Mouse (Mus musculus) lung, embryonic 14.5 days (tissue): ENCODE measurements around the gene Trrap. TPM values are rescaled to one million over a fixed set of nuclear protein-coding genes. Genes with fewer than 3 reads are reported as not detected.
"Not testable (repeated sequence)": the region's sequence is repeated elsewhere in the genome, so short reads cannot be mapped to it uniquely, and the experiment has no call there.

ENCODE experiments used
- ATAC-seq: fragments of 200-750 bp; cut with Nextera tagmentation; 2 replicates; pipeline ENCODE4 v1.8.0; 2017; ENCODE audit warnings: mild to moderate bottlenecking, moderate TSS enrichment, moderate library complexity; ENCODE audit not compliant: insufficient read depth
- DNase-seq: peaks from one replicate; pipeline ENCODE4 v3.0.0-alpha.2; 2015
- H3K27ac ChIP-seq: fragments of 300-500 bp; sonication (generic); 2 replicates; pipeline ENCODE4 v1.5.1; 2014; ENCODE audit warnings: low read depth, mild to moderate bottlenecking, moderate library complexity
- H3K27me3 ChIP-seq: fragments of 300-500 bp; sonication (generic); 2 replicates; pipeline ENCODE4 v1.6.1; 2014; ENCODE audit warnings: low read length, control low read depth; ENCODE audit not compliant: insufficient read depth
- H3K36me3 ChIP-seq: fragments of 300-500 bp; sonication (generic); 2 replicates; pipeline ENCODE4 v1.6.1; 2014; ENCODE audit warnings: control low read depth; ENCODE audit not compliant: insufficient read depth
- H3K4me1 ChIP-seq: fragments of 300-500 bp; sonication (generic); 2 replicates; pipeline ENCODE4 v1.6.1; 2014; ENCODE audit warnings: antibody characterized with exemption, control low read depth; ENCODE audit not compliant: insufficient read depth
- H3K4me2 ChIP-seq: fragments of 300-500 bp; sonication (generic); 2 replicates; pipeline ENCODE4 v1.6.1; 2014; ENCODE audit warnings: mild to moderate bottlenecking
- H3K4me3 ChIP-seq: fragments of 300-500 bp; sonication (generic); 2 replicates; pipeline ENCODE4 v1.5.1; 2014; ENCODE audit warnings: low read depth, low read length
- H3K9ac ChIP-seq: fragments of 300-500 bp; sonication (generic); 2 replicates; pipeline ENCODE4 v1.6.1; 2014
- H3K9me3 ChIP-seq: fragments of 300-500 bp; sonication (generic); 2 replicates; pipeline ENCODE4 v1.6.1; 2016; ENCODE audit warnings: low read depth, low read length, control low read depth
- CTCF ChIP-seq: IDR thresholded peaks from 2 replicates; pipeline ENCODE4 v1.5.1; 2016; ENCODE audit warnings: antibody characterized with exemption, low read depth
- WGBS: fragments of 180-500 bp; shearing (Covaris S2); extraction: QIAGEN DNeasy Blood & Tissue Kit; methylation state at CpG from one replicate; pipeline ENCODE4 v1.1.7; 2014; 5-methylcytosine and 5-hydroxymethylcytosine counted together
- polyA plus RNA-seq: library from polyadenylated mRNA; unstranded; fragments of >200 nt; fragmentation: Nextera tagmentation; extraction: Ambion mirVana; gene quantifications from 2 replicates; pipeline ENCODE4 v1.2.1, GENCODE M21; 2014

Gene Trrap
- 84.9 and 97.4 TPM in 2 replicates for polyA plus RNA-seq

DNA sequence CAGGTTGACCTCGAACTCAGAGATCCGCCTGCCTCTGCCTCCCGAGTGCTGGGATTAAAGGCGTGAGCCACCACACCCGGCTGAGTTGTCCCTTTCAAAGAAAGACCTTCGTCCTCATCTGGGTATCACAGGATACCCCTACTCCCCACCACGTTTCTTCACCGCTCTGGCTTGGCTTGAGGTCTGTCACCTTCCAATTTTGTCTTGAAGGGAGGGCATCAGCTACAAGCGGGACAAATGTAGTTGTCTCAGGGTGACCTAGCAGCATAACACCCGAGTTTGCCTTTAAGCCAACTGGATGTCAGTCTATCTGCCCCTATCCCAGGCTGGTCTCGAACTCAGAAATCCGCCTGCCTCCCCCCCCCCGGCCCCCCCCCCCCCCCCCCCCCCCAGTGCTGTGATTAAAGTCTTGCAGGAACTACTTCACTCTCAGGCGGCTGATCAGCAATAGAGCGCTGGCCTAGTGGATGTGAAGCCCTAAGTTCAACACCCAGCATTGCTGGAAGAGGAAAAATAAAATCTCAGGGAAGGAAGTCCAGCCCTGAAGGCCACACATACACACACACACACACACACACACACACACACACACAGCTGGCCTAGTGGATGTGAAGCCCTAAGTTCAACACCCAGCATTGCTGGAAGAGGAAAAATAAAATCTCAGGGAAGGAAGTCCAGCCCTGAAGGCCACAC is at the start of gene Trrap:
TSS of gene Trrap (plus strand) at position 627 of the 693 bp plus-strand sequence.
- H3K4me1 ChIP-seq, H3K9me3 ChIP-seq, H3K27me3 ChIP-seq, DNase-seq: not testable (repeated sequence)
- Histone ChIP-seq H3K4me3 (peak within 1 kb of the TSS; percentile 94), H3K27ac (peak within 1 kb of the TSS; percentile 93), H3K9ac (peak within 1 kb of the TSS; percentile 95), H3K36me3 (peaks cover 22% of the 10 kb centered on the region), H3K4me2 (peak within 1 kb of the TSS; percentile 67)
- 76% methylated on average over 14 of the region's 15 CpGs for WGBS
- peak; percentile 29; the same call in 1 of the 2 replicates for ATAC-seq

DNA sequence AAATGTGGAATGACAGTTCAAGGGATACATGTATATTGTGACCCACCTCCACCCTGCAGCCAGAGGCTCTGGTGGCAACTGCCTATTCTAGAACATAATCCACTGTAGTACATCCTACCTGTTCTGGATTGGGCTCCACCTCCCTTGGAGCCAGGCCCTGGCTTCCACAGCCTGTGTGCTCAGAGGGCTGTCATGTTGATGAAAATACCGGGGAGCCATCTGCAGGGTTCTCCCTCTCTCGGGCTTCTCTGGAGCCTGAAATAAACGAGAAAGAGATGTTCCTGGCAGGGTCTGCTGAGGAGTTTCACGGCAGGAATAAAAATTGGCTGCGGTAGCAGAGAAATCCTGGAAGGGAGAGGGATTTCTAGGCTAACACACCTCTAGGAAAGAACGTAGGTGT is 47.8 kb upstream of the Trrap start:
- DNase-seq (no peak), ATAC-seq (no peak)
- WGBS, result 51% methylated on average over 6 of the region's 6 CpGs
- H3K4me1 ChIP-seq, result no peaks in the 10 kb centered on the region
- H3K27me3 ChIP-seq, result no peaks in the 10 kb centered on the region
- no peaks in the 10 kb centered on the region for H3K36me3 ChIP-seq
- no peak overlapping the region for H3K4me2 ChIP-seq
- H3K9me3 ChIP-seq, result no peaks in the 10 kb centered on the region
- no peak overlapping the region for H3K27ac ChIP-seq
- H3K4me3 ChIP-seq, result no peak overlapping the region
- no peak overlapping the region for H3K9ac ChIP-seq
- no peak for TF ChIP-seq CTCF

DNA sequence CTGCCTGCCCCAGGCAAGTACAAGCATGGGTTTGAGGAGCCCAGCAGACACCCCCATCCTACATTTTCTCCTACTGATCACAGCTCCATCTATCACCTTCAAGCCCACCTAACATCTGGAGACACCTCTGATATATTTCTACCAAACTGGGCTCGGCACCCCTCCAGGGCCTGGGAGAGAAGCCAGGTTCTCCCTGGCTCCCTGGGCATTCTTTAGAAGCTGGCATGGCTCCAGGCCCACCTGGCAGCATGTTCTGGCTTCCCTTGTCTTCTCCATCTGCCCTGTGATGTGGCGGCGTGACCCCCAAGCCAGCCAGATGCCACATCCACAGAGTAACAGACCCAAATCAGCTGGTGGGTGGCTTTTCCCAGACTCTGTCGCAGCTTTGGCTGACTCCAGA is 47.3 kb upstream of the Trrap start:
- 74% methylated on average over 4 of the region's 4 CpGs for whole genome bisulfite sequencing
- Histone ChIP-seq H3K9ac (no peak overlapping the region), H3K36me3 (no peaks in the 10 kb centered on the region), H3K4me3 (no peak overlapping the region), H3K4me1 (no peaks in the 10 kb centered on the region), H3K27ac (no peak overlapping the region), H3K9me3 (no peaks in the 10 kb centered on the region), H3K4me2 (no peak overlapping the region), H3K27me3 (no peaks in the 10 kb centered on the region)
- ATAC-seq, result no peak
- no peak for TF ChIP-seq CTCF
- DNase-seq, result no peak

DNA sequence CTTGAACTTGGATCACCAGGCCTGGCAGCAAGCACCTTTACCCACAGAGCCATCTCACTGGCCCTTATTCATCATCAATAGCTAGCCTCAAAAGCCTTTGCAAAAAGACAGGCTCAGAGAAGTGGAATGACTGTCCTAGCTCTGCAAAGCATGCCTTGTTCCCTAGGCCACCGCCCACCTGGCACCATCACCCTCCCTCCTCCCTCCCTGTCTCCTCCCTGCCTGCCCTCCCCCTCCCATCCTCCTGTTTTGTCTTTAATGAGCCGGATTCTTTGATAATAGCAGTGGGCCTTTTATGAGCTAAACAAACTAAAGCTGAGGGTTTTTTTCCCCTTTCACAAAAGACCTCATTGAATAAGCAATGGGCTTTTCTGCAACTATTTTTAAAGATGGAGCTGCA is 42.6 kb upstream of the Trrap start:
- Histone ChIP-seq H3K4me3 (no peak overlapping the region), H3K36me3 (no peaks in the 10 kb centered on the region), H3K4me1 (no peaks in the 10 kb centered on the region), H3K9me3 (no peaks in the 10 kb centered on the region), H3K27ac (no peak overlapping the region), H3K27me3 (no peaks in the 10 kb centered on the region), H3K4me2 (no peak overlapping the region), H3K9ac (no peak overlapping the region)
- WGBS, result 37% methylated on average over 2 of the region's 2 CpGs
- ATAC-seq (no peak), DNase-seq (no peak)
- no peak for TF ChIP-seq CTCF

DNA sequence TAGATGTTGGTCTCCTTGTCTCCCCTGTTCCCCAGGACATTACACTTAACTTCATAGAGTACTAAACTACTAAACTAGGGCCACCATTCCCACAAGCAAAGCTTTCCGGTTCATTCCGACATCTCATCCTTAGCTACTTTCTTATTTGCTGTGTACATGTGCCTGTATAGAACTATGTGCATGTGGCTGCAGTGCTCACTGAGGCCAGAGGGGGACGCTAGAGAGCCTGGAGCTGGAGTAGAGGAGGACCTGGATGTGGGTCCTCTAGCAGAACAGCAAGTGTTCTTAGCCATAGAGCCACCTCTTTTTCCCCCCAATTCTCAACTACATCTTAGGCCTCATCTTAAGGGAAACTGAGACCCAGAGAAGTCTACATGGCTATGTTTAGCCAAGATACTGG is 42.0 kb upstream of the Trrap start:
- Histone ChIP-seq H3K4me2 (no peak overlapping the region), H3K9me3 (no peaks in the 10 kb centered on the region), H3K27me3 (no peaks in the 10 kb centered on the region), H3K9ac (no peak overlapping the region), H3K4me3 (no peak overlapping the region), H3K4me1 (no peaks in the 10 kb centered on the region), H3K36me3 (no peaks in the 10 kb centered on the region), H3K27ac (no peak overlapping the region)
- 69% methylated on average over 3 of the region's 3 CpGs for WGBS
- ATAC-seq (no peak), DNase-seq (no peak)
- TF ChIP-seq CTCF, result peak; percentile 23; the same call in 1 of the 2 replicates

DNA sequence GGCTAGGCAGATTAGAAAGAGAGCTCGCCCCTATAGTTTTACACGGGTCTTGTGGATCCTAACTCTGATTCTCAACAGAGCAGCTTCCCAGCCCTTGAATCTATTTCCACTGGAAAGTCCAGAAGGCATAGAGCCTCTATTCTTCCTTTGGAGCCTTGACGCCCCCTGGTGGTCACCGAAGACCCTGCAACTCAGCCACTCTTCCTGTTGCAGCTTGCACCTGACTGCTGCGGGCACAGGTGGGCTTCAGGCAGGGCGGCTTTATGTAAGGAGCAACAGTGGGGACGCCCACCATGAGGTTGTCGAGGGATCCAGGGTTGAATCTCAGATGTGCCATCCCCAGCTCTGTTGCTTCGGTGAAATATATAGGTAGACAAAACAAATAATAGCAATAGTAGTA is 40.4 kb upstream of the Trrap start:
- no peaks in the 10 kb centered on the region for H3K27me3 ChIP-seq
- H3K9ac ChIP-seq, result no peak overlapping the region
- no peaks in the 10 kb centered on the region for H3K4me1 ChIP-seq
- H3K4me2 ChIP-seq, result no peak overlapping the region
- DNase-seq (peak; percentile 81), ATAC-seq (no peak)
- peak; percentile 90 for TF ChIP-seq CTCF
- no peak overlapping the region for H3K27ac ChIP-seq
- 6% methylated on average over 9 of the region's 9 CpGs for WGBS
- no peaks in the 10 kb centered on the region for H3K36me3 ChIP-seq
- no peak overlapping the region for H3K4me3 ChIP-seq
- no peaks in the 10 kb centered on the region for H3K9me3 ChIP-seq

DNA sequence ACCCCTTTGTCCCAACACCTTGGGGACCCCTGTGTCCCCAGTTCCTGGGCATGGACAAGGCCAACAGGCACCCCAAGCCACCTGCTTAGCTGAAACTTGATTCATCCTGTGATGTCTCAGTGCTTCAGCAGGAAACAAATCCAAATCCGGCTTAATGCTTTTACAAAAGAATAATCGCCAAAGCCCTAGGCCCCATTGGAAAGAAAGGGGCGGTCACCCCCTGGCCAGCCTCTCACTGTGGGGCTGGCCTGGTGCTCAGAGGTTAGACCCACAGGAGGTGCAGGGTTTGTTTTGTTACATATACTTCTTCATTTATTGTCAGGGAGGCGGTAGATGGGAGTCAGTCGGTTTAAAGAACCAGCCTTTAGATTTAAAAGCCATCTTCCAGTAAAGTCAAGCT is 39.3 kb upstream of the Trrap start:
- H3K27ac ChIP-seq, result no peak overlapping the region
- no peak overlapping the region for H3K9ac ChIP-seq
- no peaks in the 10 kb centered on the region for H3K9me3 ChIP-seq
- TF ChIP-seq CTCF, result no peak
- H3K27me3 ChIP-seq, result no peaks in the 10 kb centered on the region
- no peaks in the 10 kb centered on the region for H3K36me3 ChIP-seq
- H3K4me1 ChIP-seq, result no peaks in the 10 kb centered on the region
- 36% methylated on average over 5 of the region's 5 CpGs for WGBS
- no peak overlapping the region for H3K4me2 ChIP-seq
- DNase-seq, result no peak
- ATAC-seq, result no peak
- H3K4me3 ChIP-seq, result no peak overlapping the region

DNA sequence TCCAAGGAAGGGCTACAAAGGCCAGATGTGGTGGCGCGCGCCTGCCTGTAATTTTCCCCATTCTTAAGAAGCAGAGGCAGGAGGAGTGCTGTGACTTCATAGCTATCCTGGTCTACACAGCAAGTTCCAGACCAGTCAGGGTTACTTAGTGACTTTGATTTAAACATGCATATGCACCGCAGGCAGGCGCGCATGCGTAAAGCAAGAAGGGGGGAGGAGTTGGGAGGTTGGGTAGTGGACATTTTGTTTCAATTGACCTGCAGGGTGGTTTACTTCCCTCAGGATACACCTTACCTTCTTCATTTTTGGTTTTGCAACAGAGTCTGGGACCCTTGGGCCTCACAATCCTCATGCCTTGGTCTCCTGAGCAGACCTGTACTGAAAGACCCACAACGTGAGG is 38.3 kb upstream of the Trrap start:
- no peak overlapping the region for H3K9ac ChIP-seq
- no peak for TF ChIP-seq CTCF
- H3K27me3 ChIP-seq, result no peaks in the 10 kb centered on the region
- H3K4me2 ChIP-seq, result no peak overlapping the region
- ATAC-seq (no peak), DNase-seq (no peak)
- H3K9me3 ChIP-seq, result no peaks in the 10 kb centered on the region
- no peaks in the 10 kb centered on the region for H3K36me3 ChIP-seq
- no peaks in the 10 kb centered on the region for H3K4me1 ChIP-seq
- WGBS, result 75% methylated on average over 8 of the region's 8 CpGs
- H3K27ac ChIP-seq, result no peak overlapping the region
- no peak overlapping the region for H3K4me3 ChIP-seq
